Mouse (Mus musculus): Measurements from ENCODE around the gene Sirt4.
"Not testable (repeated sequence)": the region's sequence is repeated elsewhere in the genome, so short reads cannot be mapped to it uniquely, and the experiment has no call there.

The Sirt4 gene

DNA sequence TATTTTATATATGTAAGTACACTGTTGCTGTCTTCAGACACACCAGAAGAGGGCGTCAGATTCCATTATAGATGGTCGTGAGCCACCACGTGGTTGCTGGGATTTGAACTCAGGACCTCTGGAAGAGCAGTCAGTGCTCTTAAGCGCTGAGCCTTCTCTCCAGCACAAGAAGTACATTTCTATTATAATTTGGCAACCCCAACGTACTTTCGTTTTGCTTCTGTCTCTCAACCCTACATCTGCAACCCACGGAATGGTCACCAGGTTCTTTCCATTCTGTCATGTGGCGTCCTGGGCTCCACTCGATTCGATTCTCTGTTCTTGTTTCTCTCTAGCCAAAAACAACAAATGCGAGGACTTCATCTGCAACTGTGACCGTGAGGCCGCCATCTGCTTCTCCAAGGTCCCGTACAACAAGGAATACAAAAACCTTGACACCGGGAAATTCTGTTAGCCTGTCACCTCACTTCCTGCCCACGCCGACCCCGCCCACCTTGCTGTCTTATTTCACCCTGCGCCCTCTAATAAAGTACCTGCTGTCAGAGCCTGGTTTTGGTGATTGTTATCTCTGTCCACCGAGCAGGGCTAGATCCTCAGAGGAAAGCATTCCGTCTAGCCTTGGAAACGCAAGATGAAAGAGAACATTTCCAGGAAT is 10.2 kb downstream of the Sirt4 start:
- intact Hi-C loops (cut with DNase I): no loop called here

DNA sequence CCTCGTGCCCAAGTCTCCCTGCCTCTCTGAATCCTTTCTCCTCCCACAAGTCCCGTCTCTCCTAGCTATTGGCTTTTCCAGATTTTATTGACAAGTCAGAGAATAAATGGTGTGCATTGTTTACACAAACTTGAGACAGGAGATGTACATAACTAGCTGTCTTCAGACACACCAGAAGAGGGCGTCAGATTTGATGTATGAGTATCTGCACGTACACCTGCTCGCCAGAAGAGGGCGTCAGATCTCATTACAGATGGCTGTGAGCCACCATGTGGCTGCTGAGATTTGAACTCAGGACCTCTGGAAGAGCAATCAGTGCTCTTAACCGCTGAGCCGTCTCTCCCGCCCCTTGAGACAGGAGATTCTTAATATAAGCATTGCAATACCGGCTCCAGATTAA is 11.3 kb downstream of the Sirt4 start:
- intact Hi-C loops (cut with DNase I): no loop called here

DNA sequence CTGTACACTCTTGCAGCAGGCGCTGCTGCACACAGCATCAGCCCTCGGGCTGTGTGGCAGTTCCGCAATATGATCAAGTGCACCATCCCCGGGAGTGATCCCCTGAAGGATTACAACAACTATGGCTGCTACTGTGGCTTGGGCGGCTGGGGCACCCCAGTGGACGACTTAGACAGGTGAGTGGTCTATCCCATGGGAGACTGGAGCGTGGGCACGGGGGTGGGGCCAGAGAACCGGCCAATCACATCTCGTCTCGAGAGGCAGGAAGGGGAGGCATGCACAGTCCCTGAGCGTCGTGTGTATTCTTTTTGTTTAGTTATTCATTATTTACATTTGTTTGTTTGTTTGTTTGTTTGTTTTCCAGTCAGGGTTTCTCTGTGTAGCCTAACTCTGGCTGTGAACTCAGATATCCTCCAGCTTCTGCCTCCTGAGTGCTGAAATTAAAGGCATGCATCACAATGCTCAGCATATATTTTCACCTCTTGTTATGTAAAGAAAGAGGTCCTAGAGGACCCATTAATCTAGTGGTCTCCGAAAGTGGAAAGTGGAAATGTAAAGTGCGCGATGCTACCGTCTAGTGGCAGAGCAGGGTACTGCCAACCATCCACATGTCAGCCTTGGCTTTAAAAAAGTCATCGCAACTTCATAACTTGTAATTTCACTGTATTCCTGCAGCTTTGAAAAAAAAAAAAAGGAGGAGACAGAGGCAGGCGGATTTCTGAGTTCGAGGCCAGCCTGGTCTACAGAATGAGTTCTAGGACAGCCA is 13.6 kb downstream of the Sirt4 start:
- intact Hi-C loops (cut with DNase I): no loop called here

DNA sequence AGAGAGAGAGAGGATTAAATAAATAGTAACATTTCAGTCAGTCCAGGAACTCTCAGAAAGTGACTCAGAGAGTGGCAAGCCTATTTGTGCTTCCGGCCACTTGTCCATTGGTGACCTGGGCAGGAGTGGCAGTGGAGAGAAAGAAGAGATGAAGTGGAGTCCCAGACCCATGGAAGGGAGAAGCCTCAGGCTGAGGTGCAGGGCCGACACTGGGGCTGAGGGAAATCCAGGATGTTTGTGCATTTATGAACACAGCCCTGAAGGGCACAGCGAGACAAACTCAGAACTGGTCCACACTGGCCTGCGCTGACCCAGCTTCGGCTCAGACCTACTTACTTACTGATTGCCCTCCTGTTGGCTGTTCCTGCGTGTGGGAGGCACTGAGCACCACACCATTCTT is 14.7 kb downstream of the Sirt4 start:
- intact Hi-C loops (cut with DNase I): no loop called here

DNA sequence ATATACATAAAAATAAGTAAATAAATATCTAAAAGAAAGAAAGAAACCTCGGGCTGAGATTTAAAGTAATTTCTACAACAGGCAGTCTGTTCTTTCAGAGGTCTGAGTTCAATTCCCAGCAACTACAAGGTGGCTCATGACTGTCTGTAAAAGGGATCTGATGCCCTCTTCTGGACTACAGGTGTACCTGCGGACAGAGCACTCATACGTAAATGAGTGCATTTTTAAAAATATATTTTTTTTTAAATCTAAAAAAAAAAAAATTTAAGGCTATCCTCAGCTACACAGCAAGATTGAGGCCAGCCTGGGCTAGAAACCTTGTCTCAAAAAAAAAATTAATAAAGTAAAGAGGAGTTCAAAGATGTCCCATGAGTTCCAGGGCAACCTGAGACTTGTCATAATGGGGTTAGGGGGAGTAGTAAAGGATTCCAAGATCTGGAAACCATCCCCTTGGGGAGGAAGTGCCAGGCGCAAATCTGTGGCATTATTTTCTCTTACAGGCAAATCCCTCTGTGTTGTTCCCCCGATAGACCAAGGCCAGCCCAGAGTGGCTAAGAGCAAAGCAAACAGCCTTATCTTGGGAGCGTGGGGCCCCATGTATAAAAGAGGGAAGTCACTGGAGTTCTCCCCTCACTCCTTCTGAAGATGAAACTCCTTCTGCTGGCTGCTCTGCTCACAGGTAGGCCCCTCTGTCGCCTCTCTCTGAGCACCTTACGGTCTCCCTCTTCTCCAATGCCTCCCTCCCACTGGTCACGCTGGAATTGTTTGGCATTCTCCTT is 18.7 kb downstream of the Sirt4 start, which contains the start of gene Pla2g1b:
Pla2g1b (plus strand) TSS at position 621 of the 779 bp plus-strand sequence.
- intact Hi-C loops (cut with DNase I): no loop called here

DNA sequence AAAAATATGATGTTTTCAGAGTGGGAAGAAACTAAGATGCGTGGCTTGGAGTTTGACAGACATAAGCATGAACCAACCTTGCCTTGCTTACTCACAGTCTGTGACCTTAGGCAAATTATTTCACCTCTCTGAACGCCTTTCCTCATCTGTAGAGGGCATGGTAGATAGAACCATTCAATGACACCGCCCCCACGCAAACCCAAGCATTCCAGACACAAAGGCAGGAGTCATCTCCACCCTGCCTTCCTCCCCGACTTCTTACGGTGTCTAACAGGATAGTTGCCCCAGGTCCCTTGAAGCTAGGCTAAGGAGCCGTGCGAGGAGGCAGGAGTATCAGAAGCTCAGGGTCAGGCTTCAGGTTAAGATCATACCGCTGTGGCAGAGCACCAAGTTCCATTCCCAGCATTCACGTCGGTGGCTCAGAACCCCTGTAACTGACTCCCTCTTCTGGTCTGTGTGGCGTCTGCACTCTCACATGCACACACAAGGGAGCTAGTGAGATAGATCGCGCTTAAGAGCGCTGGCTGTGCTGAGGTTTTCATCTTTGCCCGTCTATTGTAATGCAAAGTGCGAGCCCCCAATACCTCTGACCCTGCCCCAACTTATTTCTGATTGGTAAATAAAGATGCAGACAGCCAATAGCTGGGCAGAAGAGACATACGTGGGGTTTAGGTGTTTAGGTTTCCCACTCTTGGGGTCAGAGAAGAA is 20.0 kb downstream of the Sirt4 start:
- intact Hi-C loops (cut with DNase I): no loop called here

DNA sequence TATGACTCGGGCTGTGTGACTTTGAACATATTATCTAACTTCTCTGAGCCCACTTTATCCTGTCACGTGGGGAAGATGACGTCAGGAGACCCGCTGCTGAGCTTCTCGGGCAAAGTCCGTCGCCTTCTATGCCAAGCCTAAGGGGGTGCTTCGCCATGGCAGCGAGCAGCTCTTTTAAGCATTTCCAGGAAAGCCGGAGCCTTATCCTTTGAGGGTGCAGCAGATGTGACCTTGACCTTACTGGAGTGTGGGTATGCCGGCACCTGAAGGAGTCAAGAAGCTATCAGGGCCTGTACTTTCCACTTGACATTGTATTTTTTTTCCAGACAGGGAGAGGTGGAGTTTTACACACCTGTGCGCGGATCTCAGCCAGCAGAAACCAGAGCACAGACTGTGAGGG is 25.6 kb downstream of the Sirt4 start:
- intact Hi-C loops (cut with DNase I): no loop called here

DNA sequence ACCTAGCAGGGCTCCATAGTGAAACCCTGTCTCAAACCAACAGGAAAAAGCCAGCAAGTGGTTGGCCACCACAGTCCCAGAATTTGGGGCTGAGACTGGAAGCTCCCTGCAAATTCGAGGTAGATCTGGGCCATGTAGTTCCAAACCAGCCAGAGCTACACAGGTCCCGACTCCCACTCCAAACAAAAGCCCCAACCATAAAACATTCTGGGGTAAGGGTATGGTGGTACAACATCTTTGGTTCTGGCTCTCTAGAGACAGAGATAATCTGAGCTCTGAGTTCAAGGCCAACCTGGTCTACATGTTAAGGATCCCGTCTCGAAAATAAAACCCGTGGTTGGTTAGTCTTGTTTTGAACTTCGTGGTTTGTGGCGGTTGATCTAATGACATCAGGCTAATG is 28.7 kb downstream of the Sirt4 start:
- intact Hi-C loops (cut with DNase I): no loop called here

DNA sequence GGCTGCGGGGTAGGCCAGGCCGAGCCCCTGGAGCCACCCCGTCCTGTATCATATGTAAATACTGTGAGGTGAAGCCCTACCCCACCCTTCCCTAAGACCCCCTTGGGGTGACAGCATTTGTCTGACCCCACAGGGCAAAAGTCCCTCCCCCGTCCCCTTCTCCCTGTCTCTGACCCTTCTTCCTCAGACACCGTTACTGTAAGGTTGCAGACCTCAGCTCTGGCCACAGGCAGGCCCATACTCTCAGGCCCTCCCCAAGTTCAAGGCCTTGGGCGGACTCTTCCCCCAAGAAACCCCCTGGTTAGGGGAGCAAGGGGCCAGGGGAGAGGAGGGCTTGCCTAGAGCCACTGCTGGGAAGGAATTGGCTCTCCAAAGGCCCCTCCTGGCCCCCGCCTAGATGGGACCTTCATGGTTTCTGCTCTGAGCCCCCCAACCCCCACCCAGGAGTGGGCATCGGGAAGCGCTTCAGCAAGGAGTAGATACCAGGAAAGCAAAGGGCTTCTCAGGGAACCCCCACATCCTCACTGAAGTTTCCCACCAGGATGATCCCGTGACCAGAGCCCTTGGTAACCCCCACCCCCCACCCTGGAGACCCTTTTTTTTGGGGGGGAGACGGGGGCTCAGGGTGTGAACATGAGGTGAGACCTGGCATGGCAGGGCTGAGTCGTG is 30.0 kb downstream of the Sirt4 start:
- intact Hi-C loops (cut with DNase I): no loop called here

DNA sequence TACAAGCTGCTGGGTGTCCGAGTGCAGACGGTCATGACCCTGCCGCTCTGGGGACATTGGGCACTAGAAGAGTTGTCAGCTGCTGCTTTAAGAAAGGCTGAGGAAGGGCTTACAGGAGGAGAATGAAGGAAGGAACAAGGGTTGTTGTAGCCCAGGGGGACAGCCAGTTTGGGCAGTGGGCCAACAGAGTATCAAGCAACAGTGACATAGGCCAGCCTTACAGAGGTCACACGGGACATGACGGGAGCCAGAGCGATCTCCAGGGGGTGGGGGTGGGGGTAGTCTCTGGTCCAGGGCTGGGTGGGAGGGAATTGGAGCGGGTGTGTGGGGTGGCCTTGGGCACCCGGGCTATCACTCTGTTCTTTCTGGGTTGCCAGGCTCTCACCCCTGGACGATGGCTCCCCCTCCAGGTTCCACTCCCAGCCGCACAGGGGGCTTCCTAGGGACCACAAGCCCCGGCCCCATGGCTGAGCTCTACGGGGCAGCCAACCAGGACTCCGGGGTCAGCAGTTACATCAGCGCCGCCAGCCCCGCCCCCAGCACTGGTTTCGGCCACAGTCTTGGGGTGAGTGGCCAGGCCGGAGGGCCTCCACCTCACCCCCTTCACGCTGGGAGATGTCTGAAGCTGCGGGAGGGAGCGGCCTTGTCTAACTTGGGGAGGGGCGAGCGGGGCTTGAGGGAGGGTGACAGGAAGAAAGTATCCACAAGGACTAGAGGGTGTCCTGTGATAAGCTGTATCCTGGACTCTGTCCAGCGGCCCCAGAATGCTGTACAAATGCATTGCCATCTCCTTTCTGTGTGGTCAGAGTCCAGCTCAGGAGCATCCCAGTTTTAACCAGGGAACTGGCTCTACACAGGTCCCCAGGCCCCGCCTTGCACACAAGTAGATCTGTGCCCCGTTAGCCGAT is 33.9 kb downstream of the Sirt4 start:
- intact Hi-C loops (cut with DNase I): no loop called here

DNA sequence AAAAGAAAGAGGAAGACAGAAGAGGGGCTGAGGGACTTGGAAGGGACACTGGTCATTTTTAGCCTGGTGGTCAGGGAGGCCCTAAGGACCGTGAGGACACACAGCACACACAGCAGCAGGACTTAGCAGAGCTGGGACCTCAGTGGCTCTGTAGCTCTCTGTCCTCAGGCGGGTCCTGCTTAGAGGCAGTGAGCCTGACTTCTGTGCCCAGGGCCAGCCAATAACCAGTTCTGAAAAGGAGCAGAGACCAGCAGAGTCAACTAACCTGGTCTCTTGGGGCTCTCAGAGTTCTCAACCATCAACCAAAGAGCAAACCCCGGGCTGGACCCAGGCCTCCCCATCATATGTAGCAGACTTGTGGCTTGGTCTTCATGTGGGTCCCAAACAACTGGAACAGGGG is 35.3 kb downstream of the Sirt4 start:
- intact Hi-C loops (cut with DNase I): no loop called here

DNA sequence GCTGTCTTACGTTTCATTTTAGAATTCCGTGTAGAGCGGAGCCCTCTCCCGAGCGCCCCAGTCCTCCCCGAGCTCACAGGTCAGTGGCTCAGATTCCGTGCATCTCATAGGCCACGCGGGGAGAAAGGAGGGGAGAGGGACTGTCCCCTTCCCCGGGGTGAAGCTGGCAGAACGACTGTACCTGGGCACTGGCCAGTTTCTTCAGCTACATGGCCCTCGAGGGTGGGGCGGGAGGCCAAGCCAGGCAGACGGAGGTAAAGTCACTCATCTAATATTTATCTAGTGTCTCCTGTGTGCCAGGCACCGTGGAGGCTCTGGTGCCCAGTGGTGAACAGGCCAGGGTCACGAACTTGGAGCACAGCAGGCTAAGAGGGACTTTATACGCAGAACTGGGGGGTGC is 37.4 kb downstream of the Sirt4 start:
- intact Hi-C loops (cut with DNase I): no loop called here

DNA sequence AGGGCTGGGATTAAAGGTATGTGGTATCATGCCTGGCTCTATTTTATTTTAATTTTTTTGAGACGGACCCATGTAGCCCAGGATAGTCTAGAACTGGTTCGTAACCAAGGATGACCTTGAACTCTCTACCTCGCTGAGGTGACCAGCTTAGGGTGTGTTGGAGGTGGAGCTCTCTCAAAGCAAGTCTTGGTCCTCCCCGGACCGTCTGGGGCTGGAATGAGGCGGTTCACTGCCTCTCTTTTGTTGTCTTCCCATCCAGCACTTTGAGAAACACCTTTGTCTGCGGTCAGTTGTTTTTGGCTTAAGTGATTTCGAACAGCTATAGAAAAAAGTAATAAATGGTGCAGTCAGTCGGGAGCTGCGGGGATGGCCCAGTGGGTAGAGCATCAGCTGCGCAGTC is 40.4 kb downstream of the Sirt4 start:
- intact Hi-C loops (cut with DNase I): no loop called here

DNA sequence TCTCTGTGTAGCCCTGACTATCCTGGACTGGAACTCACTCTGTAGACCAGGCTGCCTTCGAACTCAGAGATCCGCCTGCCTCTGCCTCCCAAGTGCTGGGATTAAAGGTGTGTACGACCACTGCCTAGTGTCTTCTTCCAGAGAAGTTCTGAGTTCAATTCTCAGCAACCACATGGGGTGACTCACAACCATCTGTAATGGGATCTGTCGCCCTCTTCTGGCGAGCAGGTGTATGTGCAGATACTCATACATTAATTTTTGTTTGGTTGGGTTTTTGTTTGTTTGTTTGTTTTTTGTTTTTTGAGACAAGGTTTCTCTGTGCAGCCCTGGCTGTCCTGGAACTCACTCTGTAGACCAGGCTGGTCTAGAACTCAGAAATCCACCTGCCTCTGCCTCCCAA is 41.9 kb downstream of the Sirt4 start:
- intact Hi-C loops (cut with DNase I): not testable (repeated sequence)

DNA sequence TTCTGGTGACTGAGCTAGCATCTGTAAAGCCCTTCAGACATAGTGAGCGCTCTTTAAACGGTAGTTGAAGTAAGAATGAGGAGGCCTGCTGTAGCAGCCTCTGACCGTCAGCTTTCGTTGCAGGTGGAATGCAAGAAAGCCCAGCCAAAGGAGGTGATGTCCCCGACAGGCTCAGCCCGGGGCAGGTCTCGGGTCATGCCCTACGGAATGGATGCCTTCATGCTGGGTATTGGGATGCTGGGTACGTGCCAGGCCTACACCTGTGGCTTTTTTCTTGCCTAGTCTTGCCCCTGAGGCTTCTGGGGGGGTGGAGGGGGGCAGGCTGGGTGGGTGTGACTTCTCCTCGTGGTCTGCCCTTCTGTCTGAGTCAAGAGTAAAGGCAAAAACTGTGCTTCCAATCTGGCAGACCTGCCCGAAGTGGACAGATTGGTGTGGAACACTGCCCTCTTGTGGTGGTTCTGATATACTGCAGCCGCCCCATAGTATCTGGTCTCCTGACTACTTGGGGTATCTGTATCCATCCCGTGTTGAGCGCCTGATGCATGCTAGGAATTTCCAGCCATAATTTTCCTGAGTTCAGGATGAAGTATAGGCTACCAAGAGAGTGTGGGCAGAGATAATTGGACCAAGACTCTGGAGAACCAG is 43.2 kb downstream of the Sirt4 start:
- intact Hi-C loops (cut with DNase I): loop anchor here (2.0 kb wide), 1 partner anchor 83 kb away; no protein-coding TSS in a partner anchor

DNA sequence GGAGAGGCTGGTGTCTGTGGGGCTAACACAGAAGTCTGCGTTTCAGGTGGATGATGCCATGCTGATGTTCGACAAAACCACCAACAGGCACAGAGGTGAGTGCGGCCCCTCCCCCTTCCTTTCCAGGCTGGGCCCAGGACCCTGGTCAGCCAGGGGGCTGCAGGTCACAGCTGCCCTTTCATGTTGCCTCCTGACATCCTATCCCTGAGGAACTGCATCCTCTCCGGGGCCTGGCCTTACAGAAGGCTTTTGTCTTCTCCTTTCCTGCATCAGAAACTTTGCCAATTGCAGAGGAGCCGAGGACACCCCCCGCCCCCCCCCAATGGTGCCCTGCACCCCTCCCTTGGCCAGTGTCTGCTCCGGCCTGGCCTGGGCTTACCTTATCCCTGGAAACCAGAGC is 45.9 kb downstream of the Sirt4 start:
- intact Hi-C loops (cut with DNase I): no loop called here

DNA sequence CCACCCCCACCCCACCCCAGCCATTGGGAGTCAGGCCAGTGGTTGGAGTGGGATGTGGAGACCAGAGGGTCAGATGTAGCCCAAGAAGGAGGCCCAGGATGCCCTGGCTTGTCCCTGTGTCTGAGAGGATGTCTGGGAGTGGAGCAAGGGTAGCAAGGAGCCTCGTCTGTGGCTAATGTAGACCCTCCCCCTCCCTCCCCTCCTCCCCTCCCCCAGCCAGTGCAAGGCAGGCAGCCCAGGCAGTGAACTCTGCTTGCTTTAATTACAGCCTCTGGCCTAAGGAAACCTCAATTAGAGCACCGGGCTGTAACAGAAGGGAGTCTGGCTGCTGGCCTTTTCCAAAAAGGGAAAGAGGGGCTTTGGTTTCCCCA is 46.6 kb downstream of the Sirt4 start:
- intact Hi-C loops (cut with DNase I): no loop called here

DNA sequence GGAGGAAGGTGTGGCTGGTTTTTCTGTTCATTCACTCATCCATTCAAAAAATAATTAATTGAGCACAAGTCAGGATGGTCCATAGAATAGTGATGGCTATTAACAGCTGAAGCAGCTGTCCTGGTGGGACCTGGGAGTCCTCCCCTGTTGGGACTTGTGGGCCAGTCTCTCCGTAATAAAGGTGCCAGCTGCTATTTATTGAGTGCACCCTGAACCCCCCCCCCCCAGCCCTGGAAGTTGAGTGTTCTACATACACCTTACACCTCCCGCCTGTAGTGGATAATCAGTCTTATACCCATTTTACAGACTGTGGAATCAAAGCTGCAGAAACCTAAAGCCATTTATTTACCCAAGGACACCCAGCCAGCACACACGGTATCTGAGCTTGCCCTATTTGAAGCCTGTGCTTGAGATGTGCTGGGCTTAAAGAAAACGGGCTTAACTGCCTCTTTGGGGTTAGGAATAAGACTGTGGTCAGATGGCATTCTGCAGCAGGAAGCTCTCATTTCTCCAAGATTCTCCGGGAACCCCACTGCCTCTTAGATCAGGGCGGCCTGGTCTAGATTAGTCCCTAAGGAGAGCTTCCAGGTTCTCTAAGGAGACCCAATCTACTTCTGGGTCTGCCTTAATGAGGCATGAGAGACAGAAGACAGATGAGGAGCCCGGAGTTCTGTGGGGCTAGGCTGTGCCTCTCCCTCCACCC is 47.1 kb downstream of the Sirt4 start:
- intact Hi-C loops (cut with DNase I): no loop called here

Measured in adrenal gland (tissue).